Mouse (Mus musculus): ENCODE data around the gene Pcgf1. TPM values are rescaled to one million over a fixed set of nuclear protein-coding genes. Genes with fewer than 3 reads are reported as not detected.

The Pcgf1 gene
- polyA plus RNA-seq (2017; shearing (Covaris generic)) = 10 to 100 TPM; 43.3 to 49.9 TPM

GRCm38 (mm10) chr6:83077630-83078323 lies at the start of gene Pcgf1:
Pcgf1 (plus strand) TSS chr6:83077869.

GRCm38 (mm10) chr6:83033249-83034185 lies 44.2 kb upstream of the Pcgf1 start, which contains the start of the genes Dok1 and Loxl3:
Dok1 (minus strand) TSS chr6:83033471.
Loxl3 (plus strand) TSS chr6:83034173.

GRCm38 (mm10) chr6:83054074-83054851 lies 23.4 kb upstream of the Pcgf1 start, which contains the start of gene Aup1:
Aup1 (plus strand) TSS chr6:83054521.

GRCm38 (mm10) chr6:83054871-83055431 lies 22.7 kb upstream of the Pcgf1 start, which contains the start of gene Htra2:
Htra2 (minus strand) TSS chr6:83055273.

GRCm38 (mm10) chr6:83057790-83058189 lies 19.9 kb upstream of the Pcgf1 start, which contains the start of gene Dqx1:
Dqx1 (plus strand) TSS chr6:83057844.

GRCm38 (mm10) chr6:83070247-83070310 lies 7.6 kb upstream of the Pcgf1 start, which contains the start of gene Tlx2:
Tlx2 (minus strand) TSS chr6:83070293.

GRCm38 (mm10) chr6:83086121-83087035 lies 8.7 kb downstream of the Pcgf1 start, which contains the start of gene Lbx2:
Lbx2 (plus strand) TSS chr6:83086367.

GRCm38 (mm10) chr6:83101316-83101687 lies 23.6 kb downstream of the Pcgf1 start, which contains the start of the genes Ccdc142 and Gm42688:
Ccdc142 (plus strand) TSS chr6:83101601.
Gm42688 (plus strand) TSS chr6:83101617.

GRCm38 (mm10) chr6:83108762-83109668 lies 31.3 kb downstream of the Pcgf1 start, which contains the start of gene Mrpl53:
Mrpl53 (plus strand) TSS chr6:83109040.

GRCm38 (mm10) chr6:83115011-83115671 lies 37.5 kb downstream of the Pcgf1 start, which contains the start of gene Mogs:
Mogs (plus strand) TSS chr6:83115496.

GRCm38 (mm10) chr6:83120930-83121862 lies 43.5 kb downstream of the Pcgf1 start, which contains the start of gene Wbp1:
Wbp1 (minus strand) TSS chr6:83121559.

GRCm38 (mm10) chr6:83125331-83125730 lies 47.7 kb downstream of the Pcgf1 start, which contains the start of gene Ino80b:
Ino80b (minus strand) TSS chr6:83125431.

Other genes starting within 250 kb of the Pcgf1 start
- 10 to 100 TPM in 1 of 2 experiments, 1 to 10 TPM in 1; 7.1 to 20.7 TPM for gene Sema4f, start 138.1 kb upstream of the Pcgf1 start, polyA plus RNA-seq (2017; shearing (Covaris generic))
- 1 to 10 TPM in 1 of 2 experiments, under 1 TPM in 1; 0.43 to 1.6 TPM for gene M1ap, start 131.0 kb upstream of the Pcgf1 start, polyA plus RNA-seq (2017; shearing (Covaris generic))
- gene Dok1, start 44.4 kb upstream of the Pcgf1 start, polyA plus RNA-seq (2017; shearing (Covaris generic)) = 10 to 100 TPM; 36.1 to 52.2 TPM
- gene Loxl3, start 43.7 kb upstream of the Pcgf1 start, polyA plus RNA-seq (2017; shearing (Covaris generic)) = 1 to 10 TPM in 1 of 2 experiments, under 1 TPM in 1; 0.45 to 1.5 TPM
- gene Aup1, start 23.3 kb upstream of the Pcgf1 start, polyA plus RNA-seq (2017; shearing (Covaris generic)) = 100 to 1,000 TPM; 515 to 545 TPM
- gene Htra2, start 22.6 kb upstream of the Pcgf1 start, polyA plus RNA-seq (2017; shearing (Covaris generic)) = 10 to 100 TPM; 65.2 to 79.9 TPM
- 1 to 10 TPM; 4.0 to 5.2 TPM for gene Dqx1, start 20.0 kb upstream of the Pcgf1 start, polyA plus RNA-seq (2017; shearing (Covaris generic))
- gene Tlx2, start 7.6 kb upstream of the Pcgf1 start, polyA plus RNA-seq (2017; shearing (Covaris generic)) = 1 to 10 TPM in 1 of 2 experiments, not detected in 1; 1.1 TPM
- gene Lbx2, start 8.5 kb downstream of the Pcgf1 start, polyA plus RNA-seq (2017; shearing (Covaris generic)) = under 1 TPM in 1 of 2 experiments, not detected in 1; 0.71 TPM
- gene Ccdc142, start 23.7 kb downstream of the Pcgf1 start, polyA plus RNA-seq (2017; shearing (Covaris generic)) = 10 to 100 TPM in 1 of 2 experiments, 1 to 10 TPM in 1; 6.6 to 25.0 TPM
- 10 to 100 TPM; 12.7 to 25.2 TPM for gene Gm42688, start 23.7 kb downstream of the Pcgf1 start, polyA plus RNA-seq (2017; shearing (Covaris generic))
- 10 to 100 TPM; 52.5 to 67.4 TPM for gene Mrpl53, start 31.2 kb downstream of the Pcgf1 start, polyA plus RNA-seq (2017; shearing (Covaris generic))
- gene Mogs, start 37.6 kb downstream of the Pcgf1 start, polyA plus RNA-seq (2017; shearing (Covaris generic)) = 100 to 1,000 TPM; 137 to 144 TPM
- gene Wbp1, start 43.7 kb downstream of the Pcgf1 start, polyA plus RNA-seq (2017; shearing (Covaris generic)) = 10 to 100 TPM; 70.7 to 97.0 TPM
- 10 to 100 TPM; 44.9 to 52.2 TPM for gene Ino80b, start 47.6 kb downstream of the Pcgf1 start, polyA plus RNA-seq (2017; shearing (Covaris generic))
- gene Rtkn, start 57.6 kb downstream of the Pcgf1 start, polyA plus RNA-seq (2017; shearing (Covaris generic)) = 1 to 10 TPM in 1 of 2 experiments, under 1 TPM in 1; 0.61 to 1.1 TPM
- gene Wdr54, start 78.5 kb downstream of the Pcgf1 start, polyA plus RNA-seq (2017; shearing (Covaris generic)) = under 1 TPM in 1 of 2 experiments, not detected in 1; 0.35 TPM
- not detected for gene 1700003E16Rik, start 78.5 kb downstream of the Pcgf1 start, polyA plus RNA-seq (2017; shearing (Covaris generic))
- gene Dctn1, start 88.1 kb downstream of the Pcgf1 start, polyA plus RNA-seq (2017; shearing (Covaris generic)) = 100 to 1,000 TPM in 1 of 2 experiments, 10 to 100 TPM in 1; 65.2 to 105 TPM
- under 1 TPM; 0.48 to 0.61 TPM for gene Slc4a5, start 142.0 kb downstream of the Pcgf1 start, polyA plus RNA-seq (2017; shearing (Covaris generic))
- 10 to 100 TPM; 69.7 to 82.9 TPM for gene Mthfd2, start 248.0 kb downstream of the Pcgf1 start, polyA plus RNA-seq (2017; shearing (Covaris generic))
- gene Mob1a, start 248.1 kb downstream of the Pcgf1 start, polyA plus RNA-seq (2017; shearing (Covaris generic)) = 100 to 1,000 TPM; 157 to 178 TPM

Measured in inflammation-experienced regulatory T-cells (primary cell).